Mouse (Mus musculus): ENCODE data around the gene Ccdc191.

The Ccdc191 gene

GRCm38 (mm10) chr16:43980110-43980609, 90.6 kb downstream of the Ccdc191 start:
- peak; percentile 15 for DNase-seq (ENCODE audit: low spot score)

GRCm38 (mm10) chr16:43986299-43986698, 96.7 kb downstream of the Ccdc191 start:
- DNase-seq (ENCODE audit: low spot score): no peak

GRCm38 (mm10) chr16:43994623-43995022, 105.0 kb downstream of the Ccdc191 start:
- DNase-seq (ENCODE audit: low spot score): no peak

GRCm38 (mm10) chr16:43999111-43999510, 109.5 kb downstream of the Ccdc191 start:
- DNase-seq (ENCODE audit: low spot score): no peak

- DNase-seq (ENCODE audit: low spot score): no peak
Observed at GRCm38 (mm10) chr16:43999541-43999940, 109.9 kb downstream of the Ccdc191 start.

- peak; percentile 26 for DNase-seq (ENCODE audit: low spot score)
Observed at GRCm38 (mm10) chr16:44002086-44002485, 112.5 kb downstream of the Ccdc191 start.

GRCm38 (mm10) chr16:44011010-44011409, 121.4 kb downstream of the Ccdc191 start:
- DNase-seq (ENCODE audit: low spot score): no peak
